Mouse (Mus musculus) ES-Bruce4 (cell line): ENCODE data around the gene Trp53i13.

ENCODE experiments used
- CTCF ChIP-seq: IDR thresholded peaks from one replicate; pipeline ENCODE4 v1.8.1; 2011; ENCODE audit warnings: low read depth, low read length
- EP300 ChIP-seq: IDR thresholded peaks from 2 replicates; pipeline ENCODE4 v1.6.1; 2011; ENCODE audit warnings: low read depth, low read length; ENCODE audit not compliant: insufficient read depth
- POLR2A ChIP-seq: IDR thresholded peaks from one replicate; pipeline ENCODE4 v1.8.1; 2011; ENCODE audit warnings: low read length; ENCODE audit not compliant: insufficient read depth

- TF ChIP-seq CTCF (no peak), POLR2A (no peak), EP300 (no peak)
These were observed 26.1 kb downstream of the Trp53i13 start, which contains the start of gene Ankrd13b for GRCm38 (mm10) chr11:77489591-77490235.
